Mouse (Mus musculus): Measurements from ENCODE around the gene Gm10309. TPM values are rescaled to one million over a fixed set of nuclear protein-coding genes. Genes with fewer than 3 reads are reported as not detected.

Gm10309 gene
- polyA plus RNA-seq, 1 experiment = 0.06 TPM

GRCm38 (mm10) chr17:86521252-86521651, 16.2 kb upstream of the Gm10309 start:
- WGBS = 95% methylated on average over 11 of the region's 11 CpGs
- no peak overlapping the region for H3K27ac ChIP-seq (ENCODE audit: insufficient read depth, low read length)
- DNase-seq (ENCODE audit: low read depth in 1 of 2, low spot score in 2 of 2) = no peak
- H3K4me1 ChIP-seq (ENCODE audit: control insufficient read depth, insufficient read depth, insufficient read length) = no peaks in the 10 kb centered on the region
- no peaks in the 10 kb centered on the region for H3K36me3 ChIP-seq (ENCODE audit: control insufficient read depth, insufficient read depth, low read length)
- TF ChIP-seq POLR2A (IDR thresholded peaks at IDR 0.05; ENCODE audit: low read depth, low read length) = no peak
- H3K4me3 ChIP-seq (ENCODE audit: extremely low read depth, insufficient read depth, insufficient read length) = no peak overlapping the region
- no peaks in the 10 kb centered on the region for H3K27me3 ChIP-seq (ENCODE audit: control insufficient read depth, insufficient read depth, low read length)

- TF ChIP-seq CTCF (IDR thresholded peaks at IDR 0.05; ENCODE audit: extremely low read depth, insufficient read depth, insufficient read length, insufficient replicate concordance) (no peak), POLR2A (IDR thresholded peaks at IDR 0.05; ENCODE audit: low read depth, low read length) (no peak)
- 92% methylated on average over 7 of the region's 7 CpGs for WGBS
- H3K4me1 ChIP-seq (ENCODE audit: control insufficient read depth, insufficient read depth, insufficient read length) = no peaks in the 10 kb centered on the region
- H3K36me3 ChIP-seq (ENCODE audit: control insufficient read depth, insufficient read depth, low read length) = no peaks in the 10 kb centered on the region
- no peak for DNase-seq (ENCODE audit: low read depth in 1 of 2, low spot score in 2 of 2)
- no peaks in the 10 kb centered on the region for H3K27me3 ChIP-seq (ENCODE audit: control insufficient read depth, insufficient read depth, low read length)
- no peak overlapping the region for H3K4me3 ChIP-seq (ENCODE audit: extremely low read depth, insufficient read depth, insufficient read length)
- H3K27ac ChIP-seq (ENCODE audit: insufficient read depth, low read length) = no peak overlapping the region
These were observed 13.6 kb upstream of the Gm10309 start for GRCm38 (mm10) chr17:86518604-86519003.

- no peaks in the 10 kb centered on the region for H3K4me1 ChIP-seq (ENCODE audit: control insufficient read depth, insufficient read depth, insufficient read length)
- no peaks in the 10 kb centered on the region for H3K36me3 ChIP-seq (ENCODE audit: control insufficient read depth, insufficient read depth, low read length)
- TF ChIP-seq POLR2A (IDR thresholded peaks at IDR 0.05; ENCODE audit: low read depth, low read length) = no peak
- TF ChIP-seq CTCF (IDR thresholded peaks at IDR 0.05; ENCODE audit: extremely low read depth, insufficient read depth, insufficient read length, insufficient replicate concordance) = no peak
- 86% methylated on average over 5 of the region's 5 CpGs for WGBS
- H3K27me3 ChIP-seq (ENCODE audit: control insufficient read depth, insufficient read depth, low read length) = no peaks in the 10 kb centered on the region
- no peak overlapping the region for H3K27ac ChIP-seq (ENCODE audit: insufficient read depth, low read length)
- no peak overlapping the region for H3K4me3 ChIP-seq (ENCODE audit: extremely low read depth, insufficient read depth, insufficient read length)
- no peak for DNase-seq (ENCODE audit: low read depth in 1 of 2, low spot score in 2 of 2)
These were observed 11.6 kb upstream of the Gm10309 start for GRCm38 (mm10) chr17:86516630-86517029.

GRCm38 (mm10) chr17:86514974-86515620, 10.1 kb upstream of the Gm10309 start:
- Histone ChIP-seq H3K4me3 (ENCODE audit: extremely low read depth, insufficient read depth, insufficient read length) (no peak overlapping the region), H3K36me3 (ENCODE audit: control insufficient read depth, insufficient read depth, low read length) (0 out of 2 replicates have a peak, but pooled peaks cover 2% of the 10 kb centered on the region), H3K4me1 (ENCODE audit: control insufficient read depth, insufficient read depth, insufficient read length) (no peaks in the 10 kb centered on the region), H3K27me3 (ENCODE audit: control insufficient read depth, insufficient read depth, low read length) (no peaks in the 10 kb centered on the region), H3K27ac (ENCODE audit: insufficient read depth, low read length) (no peak overlapping the region)
- DNase-seq (ENCODE audit: low read depth in 1 of 2, low spot score in 2 of 2) = no peak
- 80% methylated on average over 13 of the region's 13 CpGs for WGBS
- TF ChIP-seq POLR2A (IDR thresholded peaks at IDR 0.05; ENCODE audit: low read depth, low read length) (no peak), CTCF (IDR thresholded peaks at IDR 0.05; ENCODE audit: extremely low read depth, insufficient read depth, insufficient read length, insufficient replicate concordance) (no peak)

- H3K4me1 ChIP-seq (ENCODE audit: control insufficient read depth, insufficient read depth, insufficient read length) = no peaks in the 10 kb centered on the region
- H3K27me3 ChIP-seq (ENCODE audit: control insufficient read depth, insufficient read depth, low read length) = no peaks in the 10 kb centered on the region
- H3K27ac ChIP-seq (ENCODE audit: insufficient read depth, low read length) = no peak overlapping the region
- WGBS = 88% methylated on average over 5 of the region's 5 CpGs
- no peak for TF ChIP-seq POLR2A (IDR thresholded peaks at IDR 0.05; ENCODE audit: low read depth, low read length)
- no peak for TF ChIP-seq CTCF (IDR thresholded peaks at IDR 0.05; ENCODE audit: extremely low read depth, insufficient read depth, insufficient read length, insufficient replicate concordance)
- H3K36me3 ChIP-seq (ENCODE audit: control insufficient read depth, insufficient read depth, low read length) = peaks cover 2% of the 10 kb centered on the region; the same call in 1 of the 2 replicates
- no peak for DNase-seq (ENCODE audit: low read depth in 1 of 2, low spot score in 2 of 2)
- no peak overlapping the region for H3K4me3 ChIP-seq (ENCODE audit: extremely low read depth, insufficient read depth, insufficient read length)
These were observed 4.8 kb upstream of the Gm10309 start for GRCm38 (mm10) chr17:86509871-86510270.

- TF ChIP-seq POLR2A (IDR thresholded peaks at IDR 0.05; ENCODE audit: low read depth, low read length) (no peak), CTCF (IDR thresholded peaks at IDR 0.05; ENCODE audit: extremely low read depth, insufficient read depth, insufficient read length, insufficient replicate concordance) (no peak)
- no peak overlapping the region for H3K4me3 ChIP-seq (ENCODE audit: extremely low read depth, insufficient read depth, insufficient read length)
- H3K27me3 ChIP-seq (ENCODE audit: control insufficient read depth, insufficient read depth, low read length) = no peaks in the 10 kb centered on the region
- no peaks in the 10 kb centered on the region for H3K4me1 ChIP-seq (ENCODE audit: control insufficient read depth, insufficient read depth, insufficient read length)
- no peak overlapping the region for H3K27ac ChIP-seq (ENCODE audit: insufficient read depth, low read length)
- DNase-seq (ENCODE audit: low read depth in 1 of 2, low spot score in 2 of 2) = no peak
- peaks cover 2% of the 10 kb centered on the region; the same call in 1 of the 2 replicates for H3K36me3 ChIP-seq (ENCODE audit: control insufficient read depth, insufficient read depth, low read length)
- 94% methylated on average over 3 of the region's 3 CpGs for WGBS
These were observed 3.1 kb upstream of the Gm10309 start for GRCm38 (mm10) chr17:86508212-86508490.

GRCm38 (mm10) chr17:86507342-86508211, 2.5 kb upstream of the Gm10309 start:
- H3K4me1 ChIP-seq (ENCODE audit: control insufficient read depth, insufficient read depth, insufficient read length) = no peaks in the 10 kb centered on the region
- TF ChIP-seq CTCF (IDR thresholded peaks at IDR 0.05; ENCODE audit: extremely low read depth, insufficient read depth, insufficient read length, insufficient replicate concordance) = no peak
- no peak for TF ChIP-seq POLR2A (IDR thresholded peaks at IDR 0.05; ENCODE audit: low read depth, low read length)
- no peaks in the 10 kb centered on the region for H3K27me3 ChIP-seq (ENCODE audit: control insufficient read depth, insufficient read depth, low read length)
- peaks cover 2% of the 10 kb centered on the region; the same call in 1 of the 2 replicates for H3K36me3 ChIP-seq (ENCODE audit: control insufficient read depth, insufficient read depth, low read length)
- WGBS = 71% methylated on average over 19 of the region's 19 CpGs
- H3K4me3 ChIP-seq (ENCODE audit: extremely low read depth, insufficient read depth, insufficient read length) = no peak overlapping the region
- 0 out of 2 replicates have a peak overlapping the region, but pooled peaks have one; percentile 3 for H3K27ac ChIP-seq (ENCODE audit: insufficient read depth, low read length)
- no peak for DNase-seq (ENCODE audit: low read depth in 1 of 2, low spot score in 2 of 2)

All from spleen, adult 2 months (tissue).